Mouse (Mus musculus): Measurements from ENCODE around the gene Slc35g3.

DNA sequence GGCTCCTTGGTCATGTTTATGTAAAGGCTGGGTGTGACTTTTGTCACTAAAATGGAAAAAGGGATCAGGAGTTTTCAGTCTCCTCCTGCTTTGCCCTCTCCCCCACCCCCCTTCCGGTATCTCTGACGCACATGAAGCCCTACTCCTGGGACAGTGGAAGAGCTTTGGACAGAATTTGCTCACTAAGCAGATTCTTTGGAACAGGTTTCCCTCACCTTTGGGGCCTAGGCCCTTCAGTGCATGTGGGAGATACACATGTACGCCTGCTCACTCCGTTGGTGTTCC lies 5.8 kb upstream of the Slc35g3 start:
- TF ChIP-seq POLR2A (IDR thresholded peaks at IDR 0.05; ENCODE audit: control insufficient read depth, extremely low read depth, insufficient read depth, low read length, poor library complexity): no peak
- TF ChIP-seq CTCF (IDR thresholded peaks at IDR 0.05; ENCODE audit: borderline replicate concordance, control insufficient read depth, extremely low read depth, insufficient read depth, low read length, poor library complexity): no peak

All from thymus, adult 2 months (tissue).